Mouse (Mus musculus): ENCODE data around the gene Ovol1.

Ovol1 gene

DNA sequence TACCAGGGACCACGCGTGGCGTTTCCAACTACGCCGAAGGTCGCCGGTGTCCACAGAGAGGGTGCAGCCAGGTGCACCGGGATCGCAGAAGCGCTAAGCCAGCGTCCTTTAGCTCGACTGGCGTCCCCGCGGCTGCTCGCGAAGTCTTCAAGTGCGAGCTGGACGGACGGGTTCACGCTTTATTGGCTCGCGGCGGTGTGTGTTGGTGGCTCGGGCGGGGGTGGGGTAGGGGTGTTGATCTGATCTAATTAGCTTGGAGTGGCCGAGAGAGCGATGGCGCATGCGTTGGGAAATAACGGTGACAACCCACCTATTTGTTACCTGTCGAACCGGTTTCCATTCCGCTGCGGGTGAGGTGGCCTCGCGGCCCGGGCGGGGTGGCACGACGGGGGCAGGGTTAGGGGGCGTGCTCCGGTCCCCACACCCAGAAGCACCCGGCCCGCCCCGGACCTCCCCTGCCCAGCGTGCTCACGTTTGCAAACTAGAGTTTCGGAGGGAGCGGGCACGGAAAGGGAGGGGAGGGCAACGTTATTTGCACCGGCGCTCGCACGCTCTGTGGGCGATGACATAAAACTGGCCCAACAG, at the start of gene Ovol1:
Ovol1 (minus strand) TSS at position 190 of the 585 bp plus-strand sequence.
- peak in 1 of 2 experiments; percentile 30 for DNase-seq (ENCODE audit: low spot score in 2 of 2)

DNA sequence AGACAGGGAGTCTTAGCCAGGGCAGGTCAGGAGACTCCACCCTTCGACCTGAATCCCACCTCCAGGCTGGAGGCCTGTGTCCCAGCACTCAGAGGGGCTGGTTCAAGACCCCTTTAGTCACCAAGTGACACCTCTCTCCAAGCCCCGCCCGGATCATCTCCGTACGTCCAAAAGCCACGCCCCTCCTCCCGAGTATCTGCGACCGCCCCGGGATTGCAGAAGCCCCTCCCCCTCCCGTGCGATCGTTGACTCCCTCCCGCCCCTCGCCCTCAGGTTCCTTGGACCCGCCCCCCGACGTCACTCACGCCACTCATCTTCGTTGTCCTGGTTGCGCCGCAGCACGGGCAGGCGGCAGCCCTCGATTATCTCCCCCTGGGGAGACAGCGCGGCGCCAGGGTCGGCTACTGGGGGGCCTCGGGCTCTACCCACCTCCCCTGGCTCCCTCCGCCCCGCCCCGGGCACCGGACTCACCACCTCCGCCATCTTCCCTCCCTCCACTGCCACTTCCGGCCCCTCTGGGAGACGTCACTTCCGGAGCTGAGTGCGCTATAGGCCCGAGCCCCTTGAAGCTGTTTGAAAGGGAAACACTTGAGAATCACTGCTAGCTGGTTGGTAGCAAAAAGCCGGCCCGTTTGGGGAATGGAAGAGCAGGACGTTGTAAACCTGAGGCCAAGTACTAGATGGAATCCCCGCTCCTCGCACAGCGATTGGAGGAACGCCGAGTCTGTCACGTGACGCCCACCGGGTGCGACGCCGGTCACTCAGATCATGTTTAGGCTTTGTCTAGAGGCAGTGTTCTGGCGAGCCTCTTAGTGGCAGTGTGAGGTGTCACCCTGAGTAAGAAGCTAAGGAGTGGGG, 49.3 kb upstream of the Ovol1 start, which contains the start of gene Kat5:
Kat5 (minus strand) TSS at position 691 of the 858 bp plus-strand sequence.
- peak; percentile 91 to 96 for DNase-seq (ENCODE audit: low spot score in 2 of 2)

DNA sequence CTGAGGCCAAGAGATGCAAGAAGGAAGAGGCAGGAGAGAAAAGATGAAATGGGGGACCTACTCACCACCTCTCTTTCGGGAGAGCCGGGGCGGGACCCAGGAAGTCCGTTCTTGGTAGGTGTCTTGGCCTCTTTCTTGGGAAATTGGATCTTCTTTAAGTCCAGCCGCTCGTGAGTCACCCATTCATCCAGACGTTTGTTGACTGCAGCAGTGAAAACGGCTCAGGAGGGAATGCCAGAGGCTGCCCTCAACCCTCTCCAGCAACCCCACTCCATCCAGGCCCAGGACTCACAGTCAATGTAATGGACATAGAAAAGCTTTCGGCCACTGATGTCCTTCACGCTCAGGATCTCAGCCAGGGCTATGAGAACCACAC, 48.7 kb upstream of the Ovol1 start:
- DNase-seq (ENCODE audit: low spot score in 2 of 2) = no peak

DNA sequence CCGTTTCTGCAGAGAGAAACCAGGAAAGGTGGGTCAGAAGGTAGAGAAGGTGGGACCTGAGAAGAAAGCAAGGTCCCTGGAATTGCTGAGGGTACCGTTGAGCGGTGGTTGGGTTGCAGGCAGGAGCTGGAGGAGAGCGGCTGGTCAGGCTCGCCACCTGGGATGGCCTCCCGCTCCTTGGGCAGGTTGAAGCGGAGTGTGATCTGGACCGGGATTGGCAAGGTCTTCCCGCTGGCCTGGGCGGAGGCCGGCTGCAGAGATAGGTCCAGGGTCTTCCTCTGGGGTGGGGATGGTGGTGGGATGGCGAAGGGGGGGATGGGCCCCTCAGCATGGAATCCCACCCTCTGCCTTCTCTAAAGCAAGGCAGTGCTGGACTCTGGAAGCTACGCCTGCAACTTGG, 48.3 kb upstream of the Ovol1 start:
- DNase-seq (ENCODE audit: low spot score in 2 of 2) = no peak

DNA sequence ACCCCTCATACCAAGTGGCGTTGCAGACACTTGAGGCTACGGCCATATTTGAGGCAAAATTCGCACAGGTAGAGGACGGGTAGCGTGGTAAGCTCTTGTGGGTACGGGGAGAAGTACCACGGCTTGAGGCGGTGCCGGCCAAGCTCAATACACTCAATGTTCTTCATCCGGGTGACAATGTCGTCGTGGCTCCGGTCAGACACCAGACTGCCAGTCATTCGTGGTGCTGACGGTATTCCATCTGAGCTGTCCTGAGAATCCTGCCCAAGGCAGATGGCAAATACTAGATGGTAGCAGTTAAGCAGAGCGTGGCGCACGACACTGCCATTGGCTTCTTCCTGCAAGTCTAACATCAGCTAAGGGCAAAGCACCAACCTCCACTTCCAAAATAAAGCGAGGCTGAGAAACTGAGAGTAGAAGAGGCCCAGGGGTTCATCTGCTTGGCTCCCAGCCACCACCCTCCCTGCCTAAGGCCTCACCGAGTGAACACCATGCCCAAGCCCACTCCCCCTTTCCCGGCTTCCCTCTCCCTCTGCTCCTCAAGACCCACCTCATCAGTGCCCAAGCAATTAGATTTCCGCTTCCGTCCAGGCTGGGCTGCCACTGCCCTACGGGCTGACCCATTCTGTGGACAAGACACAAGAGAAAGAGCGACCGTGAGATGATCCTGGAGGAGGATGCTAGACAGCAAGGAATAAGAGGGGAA, 47.4 kb upstream of the Ovol1 start:
- DNase-seq (ENCODE audit: low spot score in 2 of 2) = no peak

DNA sequence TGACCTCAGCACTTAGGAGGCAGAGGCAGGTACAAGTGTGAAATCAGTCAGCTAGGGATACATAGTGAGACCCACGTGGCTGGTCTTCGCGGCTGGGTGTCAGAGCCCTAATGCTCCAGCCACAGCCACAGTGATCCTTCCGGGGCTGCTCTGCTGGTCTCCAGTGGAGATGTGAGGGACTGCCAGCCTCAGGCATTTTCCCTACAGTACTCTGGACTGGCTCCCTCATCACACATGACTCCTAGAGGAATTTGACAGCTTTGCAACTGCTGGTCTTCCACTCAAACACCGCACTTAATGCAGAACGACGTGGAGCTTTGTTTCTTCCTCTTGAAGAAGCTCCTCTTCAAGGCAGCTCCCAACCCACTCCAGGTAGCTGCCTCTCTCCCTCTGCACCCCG, 45.8 kb upstream of the Ovol1 start:
- no peak for DNase-seq (ENCODE audit: low spot score in 2 of 2)

DNA sequence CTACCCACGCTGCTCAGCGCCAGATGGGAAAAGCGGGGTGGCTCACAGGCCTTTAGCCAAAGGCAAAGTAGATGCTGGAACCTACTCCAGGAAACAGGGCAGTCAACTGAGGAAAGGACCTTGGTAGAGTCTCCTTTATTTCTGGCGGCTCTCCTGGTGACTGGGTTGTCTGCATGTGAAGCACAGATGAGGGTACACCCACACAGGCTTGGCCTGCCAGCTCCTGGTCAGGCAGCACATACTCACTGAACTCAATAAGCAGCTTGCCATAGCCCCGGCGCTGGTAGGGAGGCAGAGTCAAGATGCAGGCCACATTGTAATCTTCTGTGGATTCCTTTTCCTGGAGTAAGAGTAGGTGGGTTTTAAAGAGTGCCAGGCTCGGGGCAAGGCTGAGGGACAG, 44.7 kb upstream of the Ovol1 start:
- no peak for DNase-seq (ENCODE audit: low spot score in 2 of 2)

DNA sequence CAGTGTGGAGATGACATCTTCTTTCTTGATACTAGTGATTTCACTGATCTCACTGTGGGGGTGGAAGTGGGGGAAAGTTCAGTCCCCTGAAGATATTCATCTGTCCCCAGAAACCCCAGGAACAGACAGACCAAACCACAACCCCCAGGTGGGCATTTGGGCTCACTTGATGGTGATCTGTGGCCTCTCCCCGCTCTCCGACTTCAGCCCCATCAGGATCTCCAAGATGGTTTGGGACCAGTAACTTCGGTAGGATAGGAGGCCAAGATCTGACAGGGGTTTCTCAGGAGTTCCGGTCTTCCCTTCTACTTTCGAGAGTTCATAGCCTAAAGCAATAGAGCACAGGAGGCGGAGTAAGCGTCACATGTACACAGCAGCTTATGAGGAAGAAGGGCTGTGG, 43.2 kb upstream of the Ovol1 start:
- no peak for DNase-seq (ENCODE audit: low spot score in 2 of 2)

DNA sequence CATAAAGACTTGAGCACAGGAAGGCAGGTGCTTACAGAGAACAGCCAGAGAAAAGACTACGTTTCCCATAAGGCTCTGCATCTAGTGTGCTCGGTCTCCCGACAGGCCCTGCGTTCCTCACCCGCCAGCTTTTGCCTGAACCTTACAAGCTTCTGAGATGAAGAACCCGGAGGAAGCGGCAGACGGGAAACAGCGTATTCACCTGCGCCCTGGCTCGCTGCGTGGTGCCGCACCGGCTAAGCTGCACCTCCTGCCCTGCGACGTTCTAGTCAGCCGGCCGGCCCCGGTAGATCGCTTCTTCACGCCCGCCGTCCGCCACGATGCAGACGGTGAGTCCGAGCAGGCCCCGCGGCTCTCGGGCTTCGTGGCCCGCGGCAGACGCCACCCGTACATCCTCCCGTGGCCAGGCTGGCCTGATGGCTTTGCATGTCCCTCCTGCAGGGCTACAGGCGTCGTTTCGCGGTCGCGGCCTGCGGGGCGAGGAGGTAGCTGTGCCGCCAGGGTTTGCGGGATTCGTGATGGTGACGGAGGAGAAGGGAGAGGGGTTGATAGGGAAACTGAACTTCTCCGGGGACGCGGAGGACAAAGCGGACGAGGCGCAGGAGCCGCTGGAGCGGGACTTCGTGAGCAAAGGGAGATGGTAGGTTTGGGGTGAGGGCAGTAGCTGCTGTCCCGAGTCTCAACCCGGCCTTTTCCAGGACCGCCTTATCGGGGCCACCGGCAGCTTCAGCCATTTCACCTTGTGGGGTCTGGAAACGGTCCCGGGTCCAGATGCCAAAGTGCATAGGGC, 41.5 kb upstream of the Ovol1 start, which contains the start of gene Rnaseh2c:
Rnaseh2c (plus strand) TSS at position 122 of the 790 bp plus-strand sequence.
- peak; percentile 81 to 82 for DNase-seq (ENCODE audit: low spot score in 2 of 2)

DNA sequence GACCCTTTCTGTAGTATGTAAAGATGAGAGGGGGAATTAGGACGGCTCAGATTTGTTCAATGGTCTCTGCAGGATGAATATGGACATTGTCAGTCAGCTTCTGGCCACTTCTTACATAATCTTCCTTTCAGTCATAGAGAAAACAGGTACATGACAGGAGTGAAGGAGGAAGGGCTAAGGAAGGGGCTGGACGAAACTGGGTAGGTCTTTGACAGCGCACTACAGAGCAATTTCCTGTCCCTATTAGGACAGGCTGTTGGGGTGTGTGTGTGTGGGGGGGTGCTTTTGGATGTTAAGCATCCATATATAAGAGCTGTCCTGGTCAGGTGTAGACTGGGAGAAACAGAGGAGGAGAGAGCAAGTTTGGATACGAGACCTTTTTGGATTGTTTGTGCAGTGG, 38.8 kb upstream of the Ovol1 start:
- no peak for DNase-seq (ENCODE audit: low spot score in 2 of 2)

DNA sequence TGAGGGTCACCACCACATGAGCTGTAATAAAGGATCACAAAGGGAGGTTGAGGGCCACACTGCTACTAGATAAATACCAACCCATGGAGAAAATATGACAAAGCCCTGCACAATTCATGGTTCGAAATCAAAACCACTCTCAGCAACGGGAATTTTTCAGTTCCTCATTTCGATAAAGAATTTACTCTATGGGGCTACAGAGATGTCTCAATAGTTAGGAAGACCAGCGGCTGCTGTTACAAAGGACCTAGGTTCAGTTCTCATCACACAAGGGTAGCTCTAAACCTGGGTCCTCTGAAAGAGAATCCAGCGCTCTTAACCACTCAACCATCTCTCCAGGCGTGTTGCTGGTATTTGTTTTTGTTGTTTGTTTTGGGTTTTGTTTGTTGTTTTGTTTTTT, 31.4 kb upstream of the Ovol1 start:
- DNase-seq (ENCODE audit: low spot score in 2 of 2) = no peak

DNA sequence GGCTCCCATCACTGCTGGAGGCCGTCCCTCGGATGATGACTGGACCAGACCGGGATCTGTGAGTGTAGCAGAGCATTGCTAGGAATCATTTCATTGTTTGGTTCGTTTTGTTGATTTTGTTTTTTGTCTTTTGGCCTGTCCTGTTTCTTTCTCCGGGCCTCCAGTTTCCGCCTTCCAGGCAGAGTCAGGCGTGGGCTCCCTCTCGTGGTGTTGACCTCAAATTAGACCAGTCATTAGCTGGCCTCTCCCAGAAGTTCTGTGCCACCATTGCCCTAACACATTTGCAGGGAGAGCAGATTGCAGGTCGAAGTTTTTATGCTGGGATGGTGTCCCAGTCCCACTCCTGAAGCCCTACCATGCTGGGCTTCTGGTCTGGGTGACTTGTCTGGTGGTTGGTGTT, 28.7 kb upstream of the Ovol1 start:
- DNase-seq (ENCODE audit: low spot score in 2 of 2) = no peak

DNA sequence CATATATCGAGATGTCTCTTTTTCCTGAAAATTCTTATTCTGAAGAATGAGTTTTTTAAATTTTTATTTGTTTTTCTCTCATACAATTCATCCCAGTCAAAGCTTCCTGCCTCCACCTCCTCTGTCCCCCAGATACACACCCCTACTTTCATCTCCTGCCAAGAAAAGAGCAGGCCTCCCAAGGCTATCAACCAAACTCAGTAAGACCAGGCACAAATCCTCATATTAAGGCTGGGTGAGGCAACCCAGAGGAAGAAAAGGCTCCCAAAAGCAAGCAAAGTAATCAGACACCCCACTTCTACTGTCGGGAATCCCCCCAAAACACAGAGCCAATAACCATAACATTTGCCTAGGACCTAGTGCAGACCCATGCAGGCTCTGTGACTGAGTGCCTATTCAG, 21.5 kb upstream of the Ovol1 start:
- DNase-seq (ENCODE audit: low spot score in 2 of 2) = no peak

DNA sequence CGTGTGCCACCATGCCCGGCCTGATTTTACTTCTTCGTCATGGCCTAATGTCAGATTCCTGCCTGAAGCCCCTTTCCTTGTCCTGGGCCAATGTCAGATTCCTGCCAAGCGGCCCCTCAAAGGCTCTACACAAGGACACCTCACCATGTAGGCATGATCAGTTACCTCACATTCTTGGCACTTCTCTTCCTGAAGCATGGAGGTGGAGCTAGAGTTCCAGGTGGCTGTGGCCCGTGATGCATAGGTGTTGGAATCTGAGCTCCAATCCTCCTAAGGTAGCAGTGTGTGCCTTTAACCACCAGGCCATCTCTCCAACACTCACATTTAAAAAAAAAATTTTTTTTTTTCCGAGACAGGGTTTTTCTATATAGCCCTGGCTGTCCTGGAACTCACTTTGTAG, 20.3 kb upstream of the Ovol1 start:
- DNase-seq (ENCODE audit: low spot score in 2 of 2) = no peak

DNA sequence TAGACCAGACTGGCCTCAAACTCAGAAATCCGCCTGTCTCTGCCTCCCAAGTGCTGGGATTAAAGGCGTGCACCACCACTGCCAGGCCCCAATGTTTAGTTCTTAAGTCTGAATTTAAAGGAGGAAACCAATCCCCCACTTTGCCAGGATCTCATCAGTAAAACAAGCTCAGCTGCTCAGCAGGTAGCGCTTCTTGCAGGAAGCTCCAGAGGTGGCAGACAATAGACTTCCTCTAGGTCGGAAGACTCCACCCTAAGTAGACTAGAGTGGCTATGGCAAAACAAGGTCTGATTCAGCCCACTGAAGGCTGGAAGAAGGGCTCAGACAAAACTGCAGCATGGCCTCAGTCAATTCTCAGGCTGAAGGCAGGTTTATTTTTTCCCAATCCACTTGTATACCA, 19.5 kb upstream of the Ovol1 start:
- no peak for DNase-seq (ENCODE audit: low spot score in 2 of 2)

DNA sequence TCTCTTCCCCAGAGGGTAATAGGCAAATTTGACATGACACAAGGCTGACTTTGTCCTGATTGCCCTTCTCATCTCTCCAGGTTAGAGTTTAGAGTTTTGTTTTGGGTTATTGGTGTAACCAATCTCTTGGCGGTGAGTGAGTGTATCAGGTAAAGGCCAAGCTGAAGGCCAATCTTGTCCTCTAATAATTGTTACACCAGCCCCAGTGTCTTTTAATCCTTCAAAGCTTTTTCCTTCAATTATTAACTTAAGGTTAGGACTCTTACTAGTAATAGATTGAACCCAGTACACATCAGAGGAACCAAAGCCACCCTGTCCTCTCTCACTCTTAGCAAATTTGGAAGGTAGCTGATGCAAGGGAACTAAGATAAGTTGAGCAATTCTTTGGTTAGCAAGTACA, 14.9 kb upstream of the Ovol1 start:
- no peak for DNase-seq (ENCODE audit: low spot score in 2 of 2)

DNA sequence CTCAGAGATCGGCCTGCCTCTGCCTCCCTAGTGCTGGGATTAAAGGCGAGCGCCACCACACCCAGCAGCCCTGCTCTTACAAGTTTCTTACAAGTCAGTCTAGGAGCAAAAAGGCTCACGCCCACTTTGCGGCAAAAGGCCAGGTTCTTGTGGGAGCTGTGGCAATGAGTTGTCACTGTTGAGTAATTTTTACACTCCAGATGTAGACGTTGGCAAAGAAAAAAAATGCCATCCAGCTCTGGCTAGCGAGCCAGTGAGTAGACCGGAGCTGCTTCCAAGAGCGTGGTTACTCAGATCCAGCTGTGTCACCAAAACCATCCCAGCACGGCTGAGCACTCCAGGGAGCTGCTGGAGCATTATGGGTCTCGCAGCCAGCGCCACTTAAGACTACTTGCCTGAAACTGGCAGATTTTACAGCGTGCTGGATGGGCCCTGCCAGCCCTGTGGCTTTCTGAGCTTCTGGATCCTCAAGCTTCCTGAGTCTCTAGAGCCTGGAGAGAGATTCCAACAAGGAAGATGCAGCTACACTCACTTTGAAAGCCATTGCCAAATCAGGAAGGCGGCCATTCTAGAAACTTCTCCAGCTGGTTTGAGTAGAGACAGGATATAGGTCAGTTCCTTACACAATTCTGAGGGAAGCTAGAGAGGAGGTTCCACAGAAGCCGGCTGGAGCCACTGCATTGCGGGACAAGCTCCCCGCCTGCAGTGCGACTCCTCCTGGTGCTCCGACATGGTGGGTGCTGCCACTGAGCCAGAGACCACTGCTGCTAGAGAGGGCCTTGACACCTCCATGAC, 12.1 kb upstream of the Ovol1 start:
- DNase-seq (ENCODE audit: low spot score in 2 of 2) = no peak

DNA sequence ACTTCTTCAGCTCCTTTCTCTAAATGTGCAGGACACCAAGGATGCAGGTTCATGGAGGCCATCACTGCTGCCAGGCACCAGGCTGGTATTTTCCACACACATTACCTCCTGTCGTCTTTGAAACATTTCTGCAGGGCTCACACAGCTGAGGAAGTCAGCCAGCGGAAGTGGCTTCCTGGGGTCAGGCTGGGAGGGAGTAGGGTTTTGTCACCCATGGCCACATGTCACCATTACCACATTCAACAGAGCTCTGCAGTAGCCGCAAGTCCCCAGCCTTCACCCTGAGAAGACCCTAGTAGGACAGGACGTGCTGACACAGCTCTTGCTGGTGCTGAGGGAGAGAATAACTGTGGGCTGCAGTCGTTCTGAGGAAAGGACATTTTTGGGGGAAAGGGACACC, 11.4 kb upstream of the Ovol1 start:
- DNase-seq (ENCODE audit: low spot score in 2 of 2) = peak in 1 of 2 experiments; percentile 46

DNA sequence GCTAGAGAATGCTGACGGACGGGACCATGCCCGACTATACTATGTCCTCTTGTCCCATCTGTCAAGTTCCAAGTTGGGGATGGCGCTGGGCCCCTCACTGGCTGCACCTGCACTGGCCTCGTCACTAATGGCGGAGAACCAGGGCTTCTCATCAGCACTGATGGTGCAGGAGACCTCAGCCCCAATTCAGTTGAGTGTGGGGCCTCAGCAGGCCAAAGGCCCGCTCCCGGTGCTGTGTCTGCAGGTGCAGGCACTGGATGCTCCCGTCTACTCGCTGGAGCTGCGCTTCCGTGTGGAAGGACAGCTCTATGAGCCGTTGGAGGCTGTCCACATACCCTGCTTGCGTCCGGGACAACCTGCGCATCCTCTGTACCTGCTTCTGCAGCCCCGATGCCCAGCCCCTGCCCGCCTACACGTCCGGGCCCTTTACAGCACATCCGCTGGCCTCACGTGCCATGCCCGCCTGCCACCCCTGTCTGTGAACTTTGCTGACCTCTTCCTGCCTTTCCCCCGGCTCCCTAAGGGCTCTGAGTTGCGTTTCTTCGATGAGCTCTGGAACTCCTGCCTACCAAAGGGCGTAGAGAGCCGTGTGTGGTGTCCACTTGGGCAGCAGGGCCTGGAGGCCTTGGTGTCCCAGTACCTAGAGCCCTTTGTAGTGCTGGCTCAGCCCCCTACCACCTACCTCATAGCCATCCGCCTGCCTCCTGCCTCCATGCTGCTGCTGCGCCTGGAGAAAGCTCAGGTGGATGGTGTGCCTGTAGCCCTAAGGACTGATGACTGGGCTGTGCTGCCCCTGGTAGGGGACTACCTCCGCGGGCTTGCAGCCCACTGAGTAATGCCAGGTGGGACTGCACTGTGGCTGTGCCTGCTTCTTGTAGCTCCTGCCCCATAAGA, 10.2 kb upstream of the Ovol1 start:
- DNase-seq (ENCODE audit: low spot score in 2 of 2) = no peak

DNA sequence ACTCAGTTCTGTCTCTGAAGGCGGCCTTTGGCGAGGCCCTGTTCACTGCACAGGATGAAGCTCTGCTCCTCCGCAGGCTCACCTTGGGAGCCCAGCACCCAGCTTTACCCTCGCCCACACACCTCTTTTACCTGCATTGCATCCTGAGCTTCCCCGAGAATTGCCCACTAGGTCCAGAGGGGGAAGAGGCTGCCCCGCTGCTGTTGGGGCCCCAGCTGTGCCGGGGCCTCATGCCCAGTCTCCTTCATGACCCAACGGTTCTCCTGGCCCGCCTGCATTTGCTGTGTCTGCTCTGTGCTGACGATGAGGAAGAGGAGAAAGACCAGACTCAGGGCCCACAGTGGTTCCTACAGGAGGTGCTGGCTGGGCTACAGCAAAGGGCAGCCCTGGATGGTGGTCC, 9.1 kb upstream of the Ovol1 start:
- DNase-seq (ENCODE audit: low spot score in 2 of 2) = no peak
